Mouse (Mus musculus): ENCODE results near the gene Cox8b.
"Not testable (repeated sequence)": the region's sequence is repeated elsewhere in the genome, so short reads cannot be mapped to it uniquely, and the experiment has no call there.

The Cox8b gene

GRCm38 (mm10) chr7:140914031-140914690, 13.9 kb upstream of the Cox8b start:
- DNase-seq (ENCODE audit: low read depth in 1 of 2, low spot score in 2 of 2), result no peak

GRCm38 (mm10) chr7:140912846-140913482, 12.7 kb upstream of the Cox8b start:
- no peak for DNase-seq (ENCODE audit: low read depth in 1 of 2, low spot score in 2 of 2)

- no peak for DNase-seq (ENCODE audit: low read depth in 1 of 2, low spot score in 2 of 2)
Measured at GRCm38 (mm10) chr7:140912293-140912692, 12.0 kb upstream of the Cox8b start.

- peak; percentile 33 to 70 for DNase-seq (ENCODE audit: low read depth in 1 of 2, low spot score in 2 of 2)
Measured at GRCm38 (mm10) chr7:140908634-140909107, 8.4 kb upstream of the Cox8b start.

- peak in 1 of 2 experiments; percentile 14 for DNase-seq (ENCODE audit: low read depth in 1 of 2, low spot score in 2 of 2)
Measured at GRCm38 (mm10) chr7:140908181-140908580, 7.9 kb upstream of the Cox8b start.

- DNase-seq (ENCODE audit: low read depth in 1 of 2, low spot score in 2 of 2), result no peak
Measured at GRCm38 (mm10) chr7:140907697-140908096, 7.5 kb upstream of the Cox8b start.

GRCm38 (mm10) chr7:140907131-140907530, 6.9 kb upstream of the Cox8b start:
- DNase-seq (ENCODE audit: low read depth in 1 of 2, low spot score in 2 of 2), result no peak

- no peak for DNase-seq (ENCODE audit: low read depth in 1 of 2, low spot score in 2 of 2)
Measured at GRCm38 (mm10) chr7:140905642-140906081, 5.4 kb upstream of the Cox8b start.

GRCm38 (mm10) chr7:140903212-140903611, 3.0 kb upstream of the Cox8b start:
- peak in 1 of 2 experiments; percentile 37 for DNase-seq (ENCODE audit: low read depth in 1 of 2, low spot score in 2 of 2)

- no peak for DNase-seq (ENCODE audit: low read depth in 1 of 2, low spot score in 2 of 2)
Measured at GRCm38 (mm10) chr7:140902036-140902875, 2.0 kb upstream of the Cox8b start.

- no peak for DNase-seq (ENCODE audit: low read depth in 1 of 2, low spot score in 2 of 2)
Measured at GRCm38 (mm10) chr7:140899121-140899520, 1.1 kb downstream of the Cox8b start.

GRCm38 (mm10) chr7:140897863-140898262, 2.4 kb downstream of the Cox8b start:
- no peak for DNase-seq (ENCODE audit: low read depth in 1 of 2, low spot score in 2 of 2)

GRCm38 (mm10) chr7:140894611-140895010, 5.6 kb downstream of the Cox8b start:
- no peak for DNase-seq (ENCODE audit: low read depth in 1 of 2, low spot score in 2 of 2)

GRCm38 (mm10) chr7:140894031-140894430, 6.2 kb downstream of the Cox8b start:
- no peak for DNase-seq (ENCODE audit: low read depth in 1 of 2, low spot score in 2 of 2)

GRCm38 (mm10) chr7:140890636-140891035, 9.6 kb downstream of the Cox8b start:
- not testable (repeated sequence) for DNase-seq (ENCODE audit: low read depth in 1 of 2, low spot score in 2 of 2)

- no peak for DNase-seq (ENCODE audit: low read depth in 1 of 2, low spot score in 2 of 2)
Measured at GRCm38 (mm10) chr7:140882469-140882803, 17.8 kb downstream of the Cox8b start.

- peak; percentile 81 to 90 for DNase-seq (ENCODE audit: low read depth in 1 of 2, low spot score in 2 of 2)
Measured at GRCm38 (mm10) chr7:140881696-140882468, 18.4 kb downstream of the Cox8b start, which contains the start of the genes Psmd13 and Sirt3. TSS of gene Psmd13 (plus strand) at chr7:140881968. TSS of gene Sirt3 (minus strand) at chr7:140882309.

GRCm38 (mm10) chr7:140880865-140881515, 19.3 kb downstream of the Cox8b start:
- no peak for DNase-seq (ENCODE audit: low read depth in 1 of 2, low spot score in 2 of 2)

- DNase-seq (ENCODE audit: low read depth in 1 of 2, low spot score in 2 of 2), result no peak
Measured at GRCm38 (mm10) chr7:140880419-140880818, 19.8 kb downstream of the Cox8b start.

- DNase-seq (ENCODE audit: low read depth in 1 of 2, low spot score in 2 of 2), result no peak
Measured at GRCm38 (mm10) chr7:140879355-140879754, 20.9 kb downstream of the Cox8b start.

Data from monocyte, adult 2 months (primary cell).